Mouse (Mus musculus) B cell, adult 2 months (primary cell): Measurements from ENCODE around the gene Chil1.

ENCODE experiments used
- DNase-seq, 2 experiments: peaks; one replicate each; pipeline ENCODE4 v3.0.0; 2022

The Chil1 gene

DNA sequence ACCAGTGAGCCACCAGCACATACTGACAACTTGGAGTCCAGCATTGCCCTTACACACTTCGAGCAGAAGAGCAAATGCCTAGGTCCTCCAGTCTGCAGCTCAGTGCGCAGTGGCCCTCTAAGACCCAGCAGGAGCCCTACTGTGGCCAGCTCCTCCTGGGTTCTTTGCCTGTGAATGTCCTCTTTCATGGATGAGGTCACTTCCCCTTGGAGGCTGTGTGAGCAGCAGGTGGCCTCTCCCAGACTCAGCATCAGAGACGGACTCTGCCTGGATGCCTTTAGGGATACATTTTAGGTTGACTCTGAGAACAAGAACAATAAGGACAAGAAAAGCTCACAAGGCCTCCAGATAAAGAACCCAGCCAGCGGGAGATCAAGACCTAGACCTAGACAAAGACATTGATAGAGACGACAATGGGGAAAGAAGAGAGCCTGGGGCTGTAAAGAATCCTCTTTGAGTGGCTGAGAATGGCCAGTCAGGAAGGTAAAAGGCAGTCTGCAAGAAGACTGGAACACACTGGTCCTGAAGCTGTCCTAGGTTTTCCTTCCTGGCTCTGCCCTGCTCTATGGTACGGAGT is 28.3 kb downstream of the Chil1 start:
- DNase-seq = no peak

GRCm38 (mm10) chr1:134211043-134211442 is 29.1 kb downstream of the Chil1 start:
- DNase-seq = no peak

GRCm38 (mm10) chr1:134211631-134212030 is 29.7 kb downstream of the Chil1 start:
- no peak for DNase-seq

- no peak for DNase-seq
These were observed 30.4 kb downstream of the Chil1 start for GRCm38 (mm10) chr1:134212351-134212750.

GRCm38 (mm10) chr1:134213405-134213804 is 31.4 kb downstream of the Chil1 start:
- no peak for DNase-seq

- no peak for DNase-seq
These were observed 33.1 kb downstream of the Chil1 start for GRCm38 (mm10) chr1:134215059-134215458.

DNA sequence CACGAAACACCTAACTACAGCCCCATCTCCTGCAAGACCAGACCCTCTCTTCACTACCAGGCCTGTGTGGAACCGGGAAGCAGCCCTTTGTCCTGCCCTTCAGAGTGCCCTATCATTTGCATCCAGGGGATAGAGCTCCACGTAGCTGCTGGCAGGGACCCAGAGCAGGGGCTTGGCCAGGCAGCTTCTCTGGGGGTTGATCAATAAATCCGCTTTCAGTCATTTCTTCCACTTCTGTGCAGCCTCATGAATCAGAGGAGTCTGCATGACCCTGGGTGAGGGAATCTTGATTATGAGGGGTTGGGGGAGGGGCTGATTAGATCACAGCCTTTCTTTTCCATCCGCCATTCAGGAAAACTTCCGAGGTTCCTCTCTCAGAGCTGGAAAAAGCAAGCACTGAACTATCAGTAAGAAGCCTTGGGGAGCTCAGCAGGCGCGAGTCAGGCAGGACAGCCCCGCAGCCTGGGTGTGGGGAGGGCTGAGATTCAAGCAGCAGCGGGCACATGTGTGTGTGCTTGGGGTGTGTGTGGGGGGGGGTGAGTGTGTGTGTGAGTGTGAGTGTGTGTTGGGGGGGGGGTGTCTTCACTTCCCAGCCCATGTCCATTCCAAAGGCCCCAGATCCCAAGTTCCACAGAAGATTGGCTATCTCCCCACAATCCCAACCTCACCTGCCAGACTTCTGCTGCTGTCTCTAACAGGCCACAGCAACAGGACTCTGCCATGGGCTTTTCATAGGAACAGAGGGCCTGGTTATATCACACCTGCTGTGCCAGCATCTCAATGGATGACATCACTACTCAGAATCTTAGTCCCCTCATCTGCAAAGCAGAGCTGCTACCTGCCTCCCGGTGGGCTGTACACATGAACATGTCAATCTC is 34.0 kb downstream of the Chil1 start:
- no peak for DNase-seq

- DNase-seq = no peak
These were observed 34.6 kb downstream of the Chil1 start for GRCm38 (mm10) chr1:134216629-134216971.

DNA sequence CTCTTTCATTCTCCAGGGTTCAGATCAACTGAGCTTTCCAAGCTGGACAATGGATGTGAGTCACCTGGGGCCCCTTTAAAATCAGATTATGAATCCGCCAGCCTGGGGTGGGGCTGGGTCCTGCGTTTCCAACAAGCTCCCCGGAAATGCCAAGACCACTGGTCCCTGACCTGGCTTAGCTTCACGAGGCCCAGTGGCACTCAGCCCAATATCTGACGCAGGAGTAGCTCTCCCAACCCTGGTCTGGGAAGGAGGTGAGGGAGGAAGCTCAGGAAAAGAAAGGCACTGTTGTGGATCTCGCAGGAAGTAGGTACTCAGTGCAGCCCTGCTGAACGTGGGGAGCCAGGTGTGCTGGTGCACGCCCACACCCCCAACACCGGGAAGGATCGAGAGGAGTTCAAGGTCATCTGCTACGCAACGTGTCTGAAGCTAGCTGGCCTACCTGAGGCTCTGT is 35.1 kb downstream of the Chil1 start:
- no peak for DNase-seq

DNA sequence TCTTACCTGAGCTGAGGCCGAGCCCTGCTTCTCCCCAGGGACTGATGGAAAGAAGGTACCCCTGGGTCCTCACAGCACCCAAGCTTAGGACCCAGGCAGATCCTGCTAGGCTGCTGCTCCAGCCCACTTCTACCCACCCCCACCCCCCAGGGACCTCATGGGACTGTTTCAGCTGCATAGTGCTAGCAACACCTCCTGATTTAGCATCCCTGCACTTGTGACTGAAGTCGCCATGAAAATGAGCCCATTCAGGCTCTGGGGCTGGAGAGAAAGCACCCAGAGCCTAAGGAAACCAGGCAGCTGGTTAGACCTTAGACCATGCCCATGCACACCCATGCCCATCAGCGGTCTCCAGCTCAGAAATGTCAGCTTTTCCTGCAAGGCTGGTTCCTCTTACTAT is 36.0 kb downstream of the Chil1 start:
- DNase-seq = no peak

GRCm38 (mm10) chr1:134219608-134220007 is 37.6 kb downstream of the Chil1 start:
- no peak for DNase-seq

- no peak for DNase-seq
These were observed 39.2 kb downstream of the Chil1 start for GRCm38 (mm10) chr1:134221172-134221571.

- DNase-seq = no peak
These were observed 40.4 kb downstream of the Chil1 start for GRCm38 (mm10) chr1:134222122-134223055.

GRCm38 (mm10) chr1:134224649-134225227 is 42.8 kb downstream of the Chil1 start:
- DNase-seq = no peak

DNA sequence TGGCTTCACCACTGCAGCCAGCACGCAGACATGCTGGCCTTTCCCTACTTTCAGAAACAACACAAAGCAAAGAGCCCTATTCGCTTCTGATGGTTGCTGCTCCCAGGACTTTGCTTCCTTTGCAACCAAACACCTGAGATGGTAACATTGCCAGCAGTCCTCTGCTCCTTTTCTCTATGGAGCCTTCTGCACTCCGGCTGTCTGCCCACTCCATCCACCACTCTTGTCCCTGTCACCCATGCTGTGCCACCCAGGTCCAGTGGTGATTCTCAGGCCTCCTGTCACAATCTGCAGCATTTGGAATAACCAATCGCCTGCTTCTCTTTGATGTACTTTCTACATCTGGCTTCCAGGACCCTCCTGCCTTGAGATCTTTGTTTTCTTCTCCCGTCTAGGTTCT is 43.4 kb downstream of the Chil1 start:
- DNase-seq = no peak

DNA sequence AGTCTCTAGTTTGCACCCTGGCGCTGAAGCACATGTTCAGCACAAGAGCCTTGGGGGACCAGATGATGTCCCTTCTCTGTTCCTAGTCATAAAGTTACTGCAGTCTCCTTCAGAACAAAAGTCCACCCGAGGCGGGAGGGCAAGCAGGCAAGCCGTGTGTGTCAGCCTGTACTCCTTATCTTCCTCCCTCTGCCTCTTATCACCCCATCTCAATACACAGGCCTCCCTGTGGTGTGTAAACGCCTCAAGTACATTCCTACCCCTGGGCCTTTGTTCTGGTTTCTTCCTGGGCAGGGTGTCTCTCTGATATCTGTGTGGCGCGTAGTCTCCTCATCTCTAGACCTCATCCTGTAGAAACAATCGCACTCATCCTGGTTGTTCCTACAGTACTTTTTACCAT is 44.8 kb downstream of the Chil1 start:
- DNase-seq = no peak

DNA sequence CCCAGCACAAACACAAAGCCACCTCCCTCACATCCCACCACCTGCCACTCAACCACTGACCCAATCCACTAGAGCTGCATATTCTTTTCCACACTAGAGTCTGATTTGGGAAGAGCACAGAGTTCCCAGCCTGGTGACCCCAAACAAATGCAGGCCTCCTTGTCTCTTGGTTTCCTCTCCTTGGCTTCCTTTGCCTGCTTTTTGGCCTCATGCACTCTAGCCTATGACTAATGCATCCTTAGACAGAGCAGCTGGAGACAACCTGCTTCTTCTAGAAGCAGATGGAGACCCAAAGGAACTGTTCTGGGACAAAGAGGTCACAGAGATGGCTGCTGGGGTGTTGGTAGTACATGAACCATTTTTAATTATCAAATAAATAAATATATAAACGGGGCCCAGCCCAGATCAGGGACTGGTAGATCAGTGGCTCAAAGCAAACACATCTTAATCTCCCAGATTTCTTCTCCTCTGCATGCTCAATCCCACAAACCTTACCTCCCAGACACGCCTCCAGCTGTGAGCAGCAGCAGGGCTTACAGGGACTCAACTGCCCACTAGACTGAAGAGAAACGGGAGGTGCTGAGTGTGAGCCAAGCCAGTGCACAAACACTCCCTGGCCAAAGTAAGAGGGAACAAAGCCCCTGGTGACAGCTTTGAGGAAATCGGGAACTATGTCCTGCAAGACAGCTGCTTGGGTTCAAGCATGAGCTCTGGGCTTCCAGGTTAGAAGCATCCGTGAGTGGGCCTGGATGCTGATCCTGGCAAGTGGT is 48.0 kb downstream of the Chil1 start:
- DNase-seq = no peak

DNA sequence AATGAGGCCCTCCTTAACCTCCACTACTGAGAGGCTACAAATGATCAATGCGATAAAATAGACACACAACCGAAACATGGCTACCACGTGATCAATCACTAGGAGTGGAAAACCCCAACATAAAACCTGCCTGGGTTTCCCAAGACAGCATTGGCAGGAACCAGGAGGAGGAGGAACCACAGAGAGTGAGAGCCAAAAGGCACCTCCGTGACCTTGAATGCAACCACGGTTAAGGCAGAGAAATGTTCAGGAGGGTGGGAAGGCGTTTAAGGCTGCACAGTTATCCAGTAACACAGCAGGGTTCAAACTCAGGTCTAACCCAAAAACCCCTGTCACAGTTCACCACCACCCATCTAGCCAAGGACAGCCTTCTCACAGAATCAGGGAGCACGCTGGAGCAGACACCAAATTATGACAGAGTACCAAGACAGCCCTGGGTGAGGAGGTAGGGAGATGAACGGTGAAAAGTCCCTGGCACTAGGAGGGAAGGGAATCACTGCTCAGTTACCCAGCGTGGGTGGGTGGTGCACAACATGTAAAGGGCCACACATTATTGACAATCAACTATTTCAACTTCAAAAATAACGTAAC is 48.8 kb downstream of the Chil1 start:
- no peak for DNase-seq

- no peak for DNase-seq
These were observed 49.3 kb downstream of the Chil1 start for GRCm38 (mm10) chr1:134231270-134231669.

DNA sequence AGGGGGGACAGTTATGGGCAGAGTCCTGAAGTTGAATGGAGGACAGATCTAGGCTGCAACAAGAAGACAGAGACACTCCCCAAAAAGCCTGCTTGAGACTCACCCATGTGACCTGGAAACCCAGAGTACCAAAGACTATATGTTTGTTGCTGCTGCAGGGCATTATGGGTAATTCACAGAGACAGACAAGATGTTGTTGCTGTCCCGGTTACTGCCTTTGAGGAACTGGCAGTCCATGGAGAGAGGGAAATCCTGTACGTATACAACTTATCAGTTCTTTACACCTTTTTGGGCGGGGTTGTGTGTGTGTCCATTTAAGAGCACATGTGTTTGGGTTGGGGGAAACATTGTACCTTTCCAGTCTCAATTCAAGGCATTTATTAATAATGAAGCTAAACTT is 49.7 kb downstream of the Chil1 start:
- no peak for DNase-seq

DNA sequence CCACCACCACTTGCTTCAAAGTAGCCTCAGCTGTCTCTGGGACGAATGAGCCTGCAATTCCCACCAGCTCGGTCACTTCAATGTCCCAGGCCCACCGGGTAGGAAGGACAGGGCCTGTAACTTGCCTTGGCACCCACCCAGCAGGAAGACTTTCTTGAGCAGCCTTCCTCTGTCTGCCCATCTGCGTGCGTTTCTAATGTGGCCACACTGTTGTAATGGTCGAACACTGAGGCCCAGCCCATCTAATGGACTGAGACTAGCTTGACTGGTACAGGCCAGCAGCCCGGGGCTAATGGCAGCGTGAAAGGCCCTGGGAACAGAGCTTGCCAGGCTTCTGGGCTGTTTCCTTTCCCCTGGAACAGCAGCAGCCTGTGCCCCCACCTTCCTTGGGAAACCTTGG is 50.4 kb downstream of the Chil1 start:
- no peak for DNase-seq
